Mouse (Mus musculus): ENCODE measurements around the gene Ccdc30.
A peak's percentile ranks its signal among the peaks of the same experiment; 100 is the strongest.

The Ccdc30 gene

DNA sequence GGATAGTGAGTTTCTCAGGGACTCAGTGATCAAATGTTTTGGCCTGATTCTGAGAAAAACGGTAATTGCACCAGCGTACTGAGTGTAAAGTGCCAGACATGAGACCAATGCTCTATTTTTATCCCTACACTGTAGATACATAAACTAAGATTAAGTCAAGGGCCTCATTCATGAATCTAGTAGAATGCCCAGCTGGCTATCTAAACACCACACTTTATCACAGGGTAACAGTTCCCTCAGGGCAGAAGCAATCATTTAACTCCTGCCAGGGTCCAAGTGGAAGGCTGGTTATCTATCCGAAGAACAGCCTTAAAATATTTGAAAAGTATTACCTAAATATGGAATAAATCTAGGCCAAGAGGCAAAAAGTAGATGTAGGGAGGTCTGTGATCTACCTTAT, 2.6 kb upstream of the Ccdc30 start:
- peak in 1 of 2 experiments; percentile 43 for DNase-seq (ENCODE audit: inconsistent age in 2 of 2, low spot score in 1 of 2)

DNA sequence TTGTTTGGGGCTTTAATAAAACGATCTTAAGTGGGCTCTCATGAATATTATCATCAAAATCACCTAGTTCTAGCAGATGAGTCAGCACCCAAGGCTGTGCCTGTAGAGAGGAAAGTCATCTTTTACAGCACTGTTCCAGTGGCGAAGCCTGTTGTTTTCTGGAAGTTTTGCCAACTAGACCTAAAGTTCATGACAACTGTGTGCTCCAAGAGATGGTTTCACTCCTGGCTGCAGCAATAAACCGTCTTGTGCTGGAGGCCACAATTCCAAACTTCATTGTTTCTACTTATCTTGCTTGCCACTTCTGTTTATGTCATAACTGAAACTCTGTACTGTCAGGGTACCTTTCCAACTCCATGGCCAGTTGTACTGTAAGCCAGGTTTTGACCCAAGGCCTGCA, 1.9 kb upstream of the Ccdc30 start:
- peak; percentile 57 to 80 for DNase-seq (ENCODE audit: inconsistent age in 2 of 2, low spot score in 1 of 2)

- no peak for DNase-seq (ENCODE audit: inconsistent age in 2 of 2, low spot score in 1 of 2)
Observed at GRCm38 (mm10) chr4:119412791-119413190, 2.5 kb downstream of the Ccdc30 start.

- no peak for DNase-seq (ENCODE audit: inconsistent age in 2 of 2, low spot score in 1 of 2)
Observed at GRCm38 (mm10) chr4:119411877-119412650, 3.3 kb downstream of the Ccdc30 start.

DNA sequence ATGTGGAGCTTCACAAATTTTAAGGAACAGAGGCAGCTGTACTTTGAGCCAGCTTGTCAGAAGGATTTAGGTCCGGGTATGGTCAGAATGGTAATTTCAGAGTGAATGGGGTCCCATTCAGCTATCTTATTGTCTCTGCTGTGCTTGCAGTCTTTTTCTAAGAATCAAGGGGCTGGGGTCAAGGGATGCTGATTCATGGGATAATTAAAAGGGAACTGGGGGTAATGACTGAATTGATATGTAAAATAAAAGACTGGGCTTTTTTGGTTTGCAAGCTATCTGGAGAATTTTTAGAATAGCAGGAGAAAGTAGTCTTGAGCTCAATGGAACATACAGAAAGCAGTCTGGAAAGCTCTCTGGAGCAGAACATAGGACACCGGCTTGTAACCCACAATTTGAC, 11.9 kb downstream of the Ccdc30 start:
- no peak for DNase-seq (ENCODE audit: inconsistent age in 2 of 2, low spot score in 1 of 2)

GRCm38 (mm10) chr4:119400896-119401295, 14.4 kb downstream of the Ccdc30 start:
- DNase-seq (ENCODE audit: inconsistent age in 2 of 2, low spot score in 1 of 2), result no peak

- no peak for DNase-seq (ENCODE audit: inconsistent age in 2 of 2, low spot score in 1 of 2)
Observed at GRCm38 (mm10) chr4:119398751-119399150, 16.6 kb downstream of the Ccdc30 start.

- peak; percentile 27 to 56 for DNase-seq (ENCODE audit: inconsistent age in 2 of 2, low spot score in 1 of 2)
Observed at GRCm38 (mm10) chr4:119390369-119390768, 25.0 kb downstream of the Ccdc30 start.

DNA sequence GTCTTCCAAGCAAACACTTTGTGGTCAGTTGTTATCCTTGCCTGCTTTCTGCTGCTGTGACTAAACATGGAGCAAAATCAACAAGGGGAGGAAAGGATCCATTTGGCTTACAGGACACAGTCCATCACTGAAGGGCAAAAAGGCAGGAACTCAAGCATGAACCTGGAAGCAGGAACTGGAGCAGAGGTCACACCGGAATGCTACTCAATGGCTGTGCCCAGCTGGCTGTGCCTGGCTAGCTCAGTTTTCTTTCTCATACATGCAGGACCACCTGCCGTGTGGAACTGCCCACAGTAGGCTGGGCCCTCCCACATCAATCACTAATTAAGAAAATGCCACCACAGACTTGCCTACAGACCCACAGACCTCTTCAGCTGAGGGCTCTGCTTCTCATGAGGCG, 26.1 kb downstream of the Ccdc30 start:
- no peak for DNase-seq (ENCODE audit: inconsistent age in 2 of 2, low spot score in 1 of 2)

DNA sequence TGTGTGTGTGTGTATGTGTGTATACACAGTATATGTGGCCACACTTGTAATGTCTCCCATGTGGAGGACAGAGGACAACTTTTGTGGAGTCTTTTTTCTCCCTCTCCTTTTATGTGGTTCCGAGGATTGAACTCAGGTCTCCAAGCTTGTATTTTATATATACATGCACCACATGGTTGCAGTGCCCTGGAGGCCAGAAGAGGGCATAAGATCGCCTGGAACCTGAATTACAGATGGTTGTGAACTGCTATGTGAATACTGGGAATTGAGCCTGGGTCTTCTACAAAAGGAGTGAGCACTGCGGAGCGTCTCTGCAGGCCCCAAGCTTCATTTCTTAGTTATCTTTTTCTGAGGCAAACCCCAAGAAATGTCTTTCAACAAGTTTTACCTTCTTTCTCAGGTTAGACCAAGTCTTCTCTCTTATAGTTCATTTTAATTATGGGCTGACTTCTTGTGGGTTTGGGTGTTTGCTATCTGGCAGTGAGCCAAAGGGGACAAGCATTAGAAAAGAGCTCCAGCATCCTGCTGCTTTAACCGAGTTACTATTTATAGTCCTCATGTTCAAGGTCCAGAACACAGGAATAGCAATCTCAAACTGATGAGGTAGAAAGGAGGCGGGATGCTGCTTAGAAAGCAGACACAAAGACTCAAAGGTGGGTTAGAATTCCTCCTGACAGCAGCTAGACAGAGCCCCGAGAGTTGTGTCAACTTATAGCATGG, 33.7 kb downstream of the Ccdc30 start:
- DNase-seq (ENCODE audit: inconsistent age in 2 of 2, low spot score in 1 of 2), result no peak

DNA sequence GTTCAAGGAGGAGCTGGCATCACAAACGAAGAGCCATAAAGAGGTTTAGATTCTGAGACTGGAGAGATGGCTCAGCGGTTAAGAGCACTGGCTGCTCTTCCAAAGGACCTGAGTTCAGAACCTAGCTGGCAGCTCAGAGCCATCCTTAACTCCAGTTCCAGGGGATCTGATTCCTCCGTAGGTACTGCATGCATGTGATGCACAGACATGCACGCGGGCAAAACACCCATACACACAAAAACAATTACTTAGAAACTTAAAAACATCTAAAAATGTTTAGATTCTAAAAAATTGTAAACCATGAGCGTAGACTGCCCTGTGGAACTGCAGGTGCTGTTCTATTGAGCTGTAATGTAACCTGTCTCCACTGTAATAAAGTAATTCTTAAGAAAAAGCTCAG, 45.9 kb downstream of the Ccdc30 start:
- DNase-seq (ENCODE audit: inconsistent age in 2 of 2, low spot score in 1 of 2), result no peak

DNA sequence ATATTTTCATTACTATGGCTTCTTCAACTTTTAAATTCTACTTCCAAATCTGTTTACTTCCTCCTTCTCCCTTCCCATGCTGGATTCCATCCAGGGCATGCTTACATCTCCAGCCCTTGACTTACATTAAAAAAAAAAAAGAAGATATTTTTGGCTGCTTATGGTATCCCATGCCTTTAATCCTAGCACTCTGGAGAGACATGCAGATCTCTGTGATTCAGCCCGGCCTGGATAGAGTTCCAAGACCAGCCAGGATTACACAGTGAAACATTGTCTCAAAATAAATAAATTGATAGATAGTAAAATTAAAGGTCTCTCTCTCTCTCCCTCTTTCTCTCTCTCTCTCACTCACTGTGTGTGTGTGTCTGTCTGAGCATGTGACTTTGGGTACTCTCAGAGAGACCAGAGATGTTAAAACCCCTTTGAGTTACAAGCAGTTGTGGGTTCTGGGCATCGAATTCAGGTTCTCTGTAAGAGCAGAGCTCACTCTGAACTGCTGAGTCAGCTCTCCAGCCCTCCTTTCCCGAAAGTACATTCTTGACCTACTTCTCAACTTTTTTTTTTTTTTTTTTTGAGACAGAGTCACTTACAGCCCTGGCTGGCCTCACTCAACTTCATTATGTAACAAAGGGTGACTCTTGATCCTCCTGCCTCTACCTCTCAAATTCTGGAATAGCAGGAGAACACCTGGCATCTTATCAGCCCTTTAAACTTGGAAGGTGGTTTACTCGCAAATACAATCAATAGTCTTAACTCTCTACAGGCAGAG, 48.4 kb downstream of the Ccdc30 start:
- peak; percentile 51 to 69 for DNase-seq (ENCODE audit: inconsistent age in 2 of 2, low spot score in 1 of 2)

DNA sequence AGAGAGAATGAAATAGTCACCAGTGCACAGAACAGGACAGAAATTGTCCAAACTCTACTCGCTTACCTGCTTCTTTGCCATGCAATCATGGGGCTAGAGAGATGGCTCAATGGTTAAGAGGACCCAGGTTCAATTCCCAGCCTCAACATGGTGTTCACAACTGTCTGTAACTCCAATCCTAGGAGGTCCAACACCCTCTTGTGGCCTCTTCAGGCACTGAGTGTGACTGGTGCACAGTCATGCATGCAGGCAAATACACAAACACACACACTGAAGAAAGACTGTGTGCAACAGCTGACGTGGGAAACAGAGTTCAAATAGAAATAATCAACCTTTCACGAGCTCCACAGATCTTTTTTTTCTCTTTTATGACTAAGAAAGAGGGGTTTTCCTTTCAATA, 53.1 kb downstream of the Ccdc30 start:
- no peak for DNase-seq (ENCODE audit: inconsistent age in 2 of 2, low spot score in 1 of 2)

GRCm38 (mm10) chr4:119359196-119359971, 55.9 kb downstream of the Ccdc30 start:
- peak; percentile 35 to 73 for DNase-seq (ENCODE audit: inconsistent age in 2 of 2, low spot score in 1 of 2)

DNA sequence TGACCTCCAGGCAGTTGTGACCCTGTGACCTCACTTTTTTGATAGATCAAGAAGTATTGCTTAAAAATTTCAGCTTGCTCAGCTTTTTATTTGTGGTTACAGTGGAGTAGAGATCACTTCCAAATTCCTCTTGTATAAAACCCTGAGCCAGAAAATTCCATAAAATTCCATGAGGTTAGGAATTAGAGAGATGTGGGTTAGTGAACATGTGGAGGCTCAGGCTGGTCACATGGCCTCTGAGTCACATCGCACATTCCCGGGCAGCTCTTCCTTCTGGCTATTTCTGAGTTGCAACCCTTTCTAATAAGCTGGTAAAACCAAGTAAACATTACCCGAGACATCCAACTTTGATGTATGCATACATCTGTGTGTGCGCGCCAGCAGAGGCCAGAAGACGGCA, 69.8 kb downstream of the Ccdc30 start:
- no peak for DNase-seq (ENCODE audit: inconsistent age in 2 of 2, low spot score in 1 of 2)

DNA sequence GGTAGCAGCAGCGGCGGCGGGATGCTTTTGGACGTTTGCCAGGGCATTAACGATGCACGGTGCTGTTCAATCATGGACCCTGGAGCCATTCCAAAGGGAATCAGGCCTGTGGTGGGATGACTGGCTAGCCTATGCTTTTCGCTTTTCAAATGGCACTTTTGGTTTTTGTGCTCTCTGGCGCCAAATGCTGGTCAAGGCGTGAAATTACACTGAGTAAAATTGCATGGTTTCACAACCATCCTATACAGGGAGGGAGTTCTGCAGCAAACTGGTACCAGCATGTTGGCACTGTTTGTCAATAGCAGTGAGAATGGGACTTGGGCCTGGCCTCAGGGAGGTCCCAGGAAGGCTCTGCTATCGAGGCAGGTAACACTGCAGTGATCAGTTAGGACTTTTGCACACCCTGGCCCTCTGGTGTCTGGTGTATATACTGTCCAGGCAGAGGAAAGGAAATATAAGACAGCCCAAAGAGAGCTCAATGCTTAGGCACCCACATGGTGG, 76.4 kb downstream of the Ccdc30 start:
- peak; percentile 55 to 77 for DNase-seq (ENCODE audit: inconsistent age in 2 of 2, low spot score in 1 of 2)

DNA sequence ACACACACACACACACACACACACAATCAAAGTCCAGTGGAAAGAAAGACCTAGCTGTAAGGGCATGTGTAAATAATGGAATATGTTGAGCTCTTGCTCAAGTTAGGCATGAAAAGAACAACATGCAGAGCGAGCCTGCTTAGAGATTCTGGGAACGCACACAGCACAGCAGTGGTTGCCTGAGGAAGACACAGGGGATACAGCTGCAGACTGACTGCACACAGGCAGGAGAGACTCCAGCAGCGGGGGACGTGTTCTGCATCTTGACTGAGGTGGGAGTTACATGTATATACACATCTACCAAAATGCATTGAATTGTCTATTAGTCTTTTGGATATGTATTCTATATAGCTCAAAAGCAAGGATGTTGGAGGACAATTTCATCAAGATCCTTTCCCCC, 76.9 kb downstream of the Ccdc30 start:
- DNase-seq (ENCODE audit: inconsistent age in 2 of 2, low spot score in 1 of 2), result peak in 1 of 2 experiments; percentile 41

DNA sequence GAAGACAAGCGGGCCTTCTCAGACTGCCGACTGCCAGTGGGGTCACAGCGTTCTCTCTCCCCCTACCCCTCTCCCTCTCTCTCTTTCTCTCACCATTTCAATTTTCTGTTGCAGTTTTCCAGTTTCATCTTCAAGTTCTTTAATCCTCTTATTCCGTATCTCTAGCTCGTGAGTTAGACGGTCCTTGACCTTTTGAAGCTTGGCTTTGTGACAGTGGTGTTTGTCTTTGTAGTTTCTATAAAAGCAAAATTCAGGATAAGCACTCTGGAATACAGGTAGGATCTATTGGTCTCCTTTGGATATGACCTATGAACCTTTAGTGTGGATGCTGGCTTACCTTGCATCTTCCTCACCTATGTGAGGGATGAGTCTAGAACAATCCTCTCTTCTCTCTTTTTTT, 81.8 kb downstream of the Ccdc30 start:
- peak; percentile 66 to 90 for DNase-seq (ENCODE audit: inconsistent age in 2 of 2, low spot score in 1 of 2)

DNA sequence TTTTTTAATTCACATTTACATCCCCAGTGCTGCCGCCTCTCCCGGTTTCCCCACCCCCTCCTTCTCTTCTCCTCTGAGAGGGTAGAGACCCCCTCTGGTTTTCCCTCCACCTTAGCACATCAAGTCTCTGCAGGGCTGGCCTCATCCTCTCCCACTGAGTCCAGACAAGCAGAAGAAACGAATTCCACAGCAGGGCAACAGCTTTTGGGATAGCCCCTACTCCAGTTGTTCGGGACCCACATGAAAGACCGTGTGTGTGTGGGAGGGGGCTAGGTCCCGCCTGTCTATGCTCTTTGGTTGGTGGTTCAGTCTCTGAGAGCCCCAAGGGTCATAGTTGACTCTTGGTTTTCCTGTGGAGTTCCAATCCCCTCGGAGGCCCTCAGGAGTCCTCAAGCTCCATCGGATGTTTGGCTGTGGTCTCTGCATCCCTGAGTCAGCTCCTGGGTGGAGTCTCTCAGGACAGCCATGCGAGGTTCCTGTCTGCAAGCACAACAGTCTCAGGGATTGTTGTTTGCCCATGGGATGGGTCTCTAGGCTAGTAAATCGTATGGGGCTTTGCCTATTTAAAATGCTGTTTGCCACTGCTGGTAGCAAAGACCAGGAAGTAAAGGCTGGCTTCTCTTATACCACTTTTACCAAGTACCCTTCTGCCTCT, 94.3 kb downstream of the Ccdc30 start:
- peak; percentile 29 to 62 for DNase-seq (ENCODE audit: inconsistent age in 2 of 2, low spot score in 1 of 2)

DNA sequence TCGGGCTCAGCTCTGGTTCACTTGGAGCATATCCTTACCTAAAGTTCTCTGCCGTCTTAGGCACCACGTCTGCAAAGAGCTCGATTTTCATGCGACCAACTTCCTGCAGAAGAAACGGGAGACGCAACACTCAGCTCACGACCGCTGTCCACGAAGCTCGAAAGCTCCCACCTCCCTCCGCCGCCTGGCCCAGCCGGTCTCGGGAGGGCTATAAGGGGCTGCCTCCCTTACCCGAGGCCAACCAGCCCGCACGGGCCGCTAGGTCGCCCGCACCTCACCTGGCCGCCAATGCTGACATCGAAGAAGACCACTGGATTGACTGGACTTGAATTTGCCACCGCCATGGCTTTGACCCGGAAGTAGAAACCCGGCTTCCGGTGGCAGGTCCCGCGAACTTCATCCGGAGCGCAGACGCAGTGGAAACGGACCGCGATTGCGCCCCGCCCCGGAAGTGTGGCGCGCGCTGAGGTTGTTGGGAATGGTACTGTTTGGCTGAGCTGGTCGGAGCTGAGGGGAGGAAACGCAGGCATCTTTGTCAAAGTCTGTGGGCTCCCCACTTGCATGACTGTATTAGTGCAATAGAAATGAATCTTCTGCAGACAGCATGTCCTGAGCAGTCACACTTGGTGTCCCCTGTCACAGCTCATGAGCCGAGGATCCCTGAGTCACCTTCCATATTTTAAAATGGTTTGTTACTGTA, 95.0 kb downstream of the Ccdc30 start, which contains the start of gene Ppih:
TSS of gene Ppih (minus strand) at position 416 of the 700 bp plus-strand sequence.
- DNase-seq (ENCODE audit: inconsistent age in 2 of 2, low spot score in 1 of 2), result peak; percentile 97 to 98
